Mouse (Mus musculus): ENCODE results near the gene Fzd5. TPM values are rescaled to one million over a fixed set of nuclear protein-coding genes. Genes with fewer than 3 reads are reported as not detected.
A peak's percentile ranks its signal among the peaks of the same experiment; 100 is the strongest.

The Fzd5 gene
- polyA plus RNA-seq, 1 experiment: not detected

- no peak for TF ChIP-seq POLR2A (IDR thresholded peaks at IDR 0.05; ENCODE audit: insufficient read depth, low read depth, low read length)
- TF ChIP-seq CTCF (IDR thresholded peaks at IDR 0.05; ENCODE audit: insufficient read depth, low read depth, low read length): no peak
- Histone ChIP-seq H3K27ac (ENCODE audit: insufficient read depth, low read depth, low read length) (no peak overlapping the region), H3K4me3 (ENCODE audit: insufficient read depth, low read depth, low read length) (peak overlapping the region; percentile 62), H3K4me1 (ENCODE audit: control insufficient read depth, insufficient read depth, low read length) (peaks cover 35% of the 10 kb centered on the region)
- WGBS: 6% methylated on average over 75 of the region's 75 CpGs
These were observed 1.5 kb downstream of the Fzd5 start for GRCm38 (mm10) chr1:64735781-64736680.

GRCm38 (mm10) chr1:64734771-64735750 is 2.5 kb downstream of the Fzd5 start:
- H3K4me3 ChIP-seq (ENCODE audit: insufficient read depth, low read depth, low read length): peak overlapping the region; percentile 62
- peaks cover 35% of the 10 kb centered on the region for H3K4me1 ChIP-seq (ENCODE audit: control insufficient read depth, insufficient read depth, low read length)
- no peak overlapping the region for H3K27ac ChIP-seq (ENCODE audit: insufficient read depth, low read depth, low read length)
- no peak for TF ChIP-seq POLR2A (IDR thresholded peaks at IDR 0.05; ENCODE audit: insufficient read depth, low read depth, low read length)
- no peak for TF ChIP-seq CTCF (IDR thresholded peaks at IDR 0.05; ENCODE audit: insufficient read depth, low read depth, low read length)
- WGBS: 36% methylated on average over 58 of the region's 58 CpGs

GRCm38 (mm10) chr1:64733453-64734245 is 3.9 kb downstream of the Fzd5 start:
- Histone ChIP-seq H3K4me1 (ENCODE audit: control insufficient read depth, insufficient read depth, low read length) (peaks cover 32% of the 10 kb centered on the region), H3K27ac (ENCODE audit: insufficient read depth, low read depth, low read length) (no peak overlapping the region), H3K4me3 (ENCODE audit: insufficient read depth, low read depth, low read length) (no peak overlapping the region)
- WGBS: 72% methylated on average over 11 of the region's 11 CpGs
- TF ChIP-seq POLR2A (IDR thresholded peaks at IDR 0.05; ENCODE audit: insufficient read depth, low read depth, low read length) (no peak), CTCF (IDR thresholded peaks at IDR 0.05; ENCODE audit: insufficient read depth, low read depth, low read length) (no peak)

GRCm38 (mm10) chr1:64732637-64733200 is 4.8 kb downstream of the Fzd5 start:
- TF ChIP-seq CTCF (IDR thresholded peaks at IDR 0.05; ENCODE audit: insufficient read depth, low read depth, low read length) (no peak), POLR2A (IDR thresholded peaks at IDR 0.05; ENCODE audit: insufficient read depth, low read depth, low read length) (no peak)
- H3K4me3 ChIP-seq (ENCODE audit: insufficient read depth, low read depth, low read length): no peak overlapping the region
- H3K27ac ChIP-seq (ENCODE audit: insufficient read depth, low read depth, low read length): no peak overlapping the region
- peaks cover 28% of the 10 kb centered on the region for H3K4me1 ChIP-seq (ENCODE audit: control insufficient read depth, insufficient read depth, low read length)
- WGBS: 73% methylated on average over 7 of the region's 7 CpGs

GRCm38 (mm10) chr1:64732161-64732560 is 5.4 kb downstream of the Fzd5 start:
- H3K4me1 ChIP-seq (ENCODE audit: control insufficient read depth, insufficient read depth, low read length): peaks cover 27% of the 10 kb centered on the region
- no peak overlapping the region for H3K4me3 ChIP-seq (ENCODE audit: insufficient read depth, low read depth, low read length)
- no peak overlapping the region for H3K27ac ChIP-seq (ENCODE audit: insufficient read depth, low read depth, low read length)
- WGBS: 79% methylated on average over 10 of the region's 10 CpGs
- TF ChIP-seq CTCF (IDR thresholded peaks at IDR 0.05; ENCODE audit: insufficient read depth, low read depth, low read length) (no peak), POLR2A (IDR thresholded peaks at IDR 0.05; ENCODE audit: insufficient read depth, low read depth, low read length) (no peak)

GRCm38 (mm10) chr1:64731341-64732020 is 6.1 kb downstream of the Fzd5 start:
- no peak overlapping the region for H3K4me3 ChIP-seq (ENCODE audit: insufficient read depth, low read depth, low read length)
- WGBS: 78% methylated on average over 16 of the region's 16 CpGs
- H3K27ac ChIP-seq (ENCODE audit: insufficient read depth, low read depth, low read length): no peak overlapping the region
- H3K4me1 ChIP-seq (ENCODE audit: control insufficient read depth, insufficient read depth, low read length): peaks cover 20% of the 10 kb centered on the region
- TF ChIP-seq POLR2A (IDR thresholded peaks at IDR 0.05; ENCODE audit: insufficient read depth, low read depth, low read length) (no peak), CTCF (IDR thresholded peaks at IDR 0.05; ENCODE audit: insufficient read depth, low read depth, low read length) (no peak)

GRCm38 (mm10) chr1:64730046-64730445 is 7.5 kb downstream of the Fzd5 start:
- WGBS: 74% methylated on average over 4 of the region's 4 CpGs

More at GRCm38 (mm10) chr1:64730046-64730445, 7.5 kb downstream of the Fzd5 start:
- peaks cover 6% of the 10 kb centered on the region for H3K4me1 ChIP-seq (ENCODE audit: control insufficient read depth, insufficient read depth, low read length)
- H3K4me3 ChIP-seq (ENCODE audit: insufficient read depth, low read depth, low read length): no peak overlapping the region
- no peak overlapping the region for H3K27ac ChIP-seq (ENCODE audit: insufficient read depth, low read depth, low read length)
- TF ChIP-seq CTCF (IDR thresholded peaks at IDR 0.05; ENCODE audit: insufficient read depth, low read depth, low read length) (no peak), POLR2A (IDR thresholded peaks at IDR 0.05; ENCODE audit: insufficient read depth, low read depth, low read length) (no peak)

Data from olfactory bulb, adult 2 months (tissue).